Mouse (Mus musculus) layer of hippocampus, adult 11-12 months (tissue): ENCODE data around the gene Vmn2r-ps130.
"Not testable (repeated sequence)": the region's sequence is repeated elsewhere in the genome, so short reads cannot be mapped to it uniquely, and the experiment has no call there.

ENCODE experiments used
- DNase-seq: peaks from one replicate; pipeline ENCODE4 v3.0.0; 2022; ENCODE audit warnings: low spot score

Vmn2r-ps130 gene

DNA sequence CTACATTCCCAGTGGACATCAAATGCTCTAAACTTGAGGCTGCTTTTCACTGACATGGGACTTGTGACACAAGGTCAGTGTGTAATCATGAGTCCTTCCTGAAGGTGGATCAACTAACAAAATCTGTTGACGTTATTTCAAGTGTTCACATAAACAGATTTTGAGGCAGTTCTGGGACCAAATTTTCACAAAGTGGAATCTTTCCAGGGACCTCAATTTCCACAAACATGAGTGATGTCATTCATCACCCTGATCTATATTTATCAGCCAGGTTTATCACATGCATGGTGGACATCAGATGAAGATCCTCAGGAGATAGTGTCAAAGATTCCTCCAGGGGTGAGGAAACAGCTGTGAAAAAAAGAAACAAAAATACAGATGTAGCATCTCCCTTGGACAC lies at the start of gene Vmn2r-ps130:
Gene Vmn2r-ps130 (plus strand): TSS at position 301 of the 400 bp plus-strand sequence.
- DNase-seq, result not testable (repeated sequence)
